Mouse (Mus musculus) neural tube, embryonic 14.5 days (tissue): Measurements from ENCODE around the gene Pfn5. TPM values are rescaled to one million over a fixed set of nuclear protein-coding genes. Genes with fewer than 3 reads are reported as not detected.
"Not testable (repeated sequence)": the region's sequence is repeated elsewhere in the genome, so short reads cannot be mapped to it uniquely, and the experiment has no call there.

Experiments
- ATAC-seq: fragments of 200-750 bp; cut with Nextera tagmentation; 2 replicates; pipeline ENCODE4 v1.8.0; 2017; ENCODE audit warnings: low read depth, mild to moderate bottlenecking, moderate TSS enrichment, moderate library complexity
- H3K27ac ChIP-seq: fragments of 300-500 bp; sonication (generic); 2 replicates; pipeline ENCODE4 v1.5.1; 2014; ENCODE audit warnings: low read depth, mild to moderate bottlenecking, control low read depth, low read length, moderate library complexity, mixed read lengths
- H3K27me3 ChIP-seq: fragments of 300-500 bp; sonication (generic); 2 replicates; pipeline ENCODE4 v1.6.1; 2014; ENCODE audit warnings: low read length; ENCODE audit not compliant: control insufficient read depth, insufficient read depth
- H3K36me3 ChIP-seq: fragments of 300-500 bp; sonication (generic); 2 replicates; pipeline ENCODE4 v1.6.1; 2014; ENCODE audit warnings: low read length, mixed read lengths; ENCODE audit not compliant: control insufficient read depth, insufficient read depth
- H3K4me1 ChIP-seq: fragments of 300-500 bp; sonication (generic); 2 replicates; pipeline ENCODE4 v1.6.1; 2014; ENCODE audit warnings: low read length; ENCODE audit not compliant: control insufficient read depth, insufficient read depth
- H3K4me2 ChIP-seq: fragments of 300-500 bp; sonication (generic); 2 replicates; pipeline ENCODE4 v1.6.1; 2014; ENCODE audit warnings: mild to moderate bottlenecking, low read depth, low read length, control low read depth
- H3K4me3 ChIP-seq: fragments of 300-500 bp; sonication (generic); 2 replicates; pipeline ENCODE4 v1.5.1; 2014; ENCODE audit warnings: low read depth, low read length, control low read depth, mixed read lengths
- H3K9ac ChIP-seq: fragments of 300-500 bp; sonication (generic); replicated peaks from 2 replicates; pipeline ENCODE4 v1.6.1; 2014; ENCODE audit warnings: low read depth, mild to moderate bottlenecking, control low read depth, low read length, mixed read lengths
- H3K9me3 ChIP-seq: fragments of 300-500 bp; sonication (generic); 2 replicates; pipeline ENCODE4 v1.6.1; 2016; ENCODE audit warnings: low read length; ENCODE audit not compliant: control insufficient read depth
- WGBS: fragments of 180-500 bp; shearing (Covaris S2); extraction: QIAGEN DNeasy Blood & Tissue Kit; methylation state at CpG from one replicate; pipeline ENCODE4 v1.1.7; 2014; 5-methylcytosine and 5-hydroxymethylcytosine counted together
- polyA plus RNA-seq: library from polyadenylated mRNA; unstranded; fragments of >200 nt; fragmentation: Nextera tagmentation; extraction: Ambion mirVana; gene quantifications from 2 replicates; pipeline ENCODE4 v1.2.1, GENCODE M21; 2014

Gene Pfn5
- 1.2 TPM in 1 of 2 replicates, not detected in the other for polyA plus RNA-seq

GRCm38 (mm10) chrX:95557887-95558286 lies at the start of gene Pfn5, which contains the start of gene Asb12:
Gene Pfn5 (plus strand): TSS chrX:95558104.
Gene Asb12 (minus strand): TSS chrX:95557987.
- Histone ChIP-seq H3K4me1 (no peaks in the 10 kb centered on the region), H3K4me3 (no peak within 1 kb of the TSS), H3K27ac (no peak within 1 kb of the TSS), H3K36me3 (no peaks in the 10 kb centered on the region), H3K9me3 (no peaks in the 10 kb centered on the region), H3K4me2 (no peak within 1 kb of the TSS), H3K9ac (no peak within 1 kb of the TSS), H3K27me3 (no peaks in the 10 kb centered on the region)
- ATAC-seq = no peak
- 90% methylated on average over 2 of the region's 2 CpGs for WGBS

- no peak for ATAC-seq
- no peak overlapping the region for H3K4me3 ChIP-seq
- no peaks in the 10 kb centered on the region for H3K4me1 ChIP-seq
- no peaks in the 10 kb centered on the region for H3K27me3 ChIP-seq
- no peak overlapping the region for H3K4me2 ChIP-seq
- H3K27ac ChIP-seq = no peak overlapping the region
- H3K9ac ChIP-seq = no peak overlapping the region
- no peaks in the 10 kb centered on the region for H3K9me3 ChIP-seq
- H3K36me3 ChIP-seq = no peaks in the 10 kb centered on the region
These were observed 34.0 kb upstream of the Pfn5 start for GRCm38 (mm10) chrX:95523883-95524282.

GRCm38 (mm10) chrX:95525166-95525565 lies 32.7 kb upstream of the Pfn5 start:
- ATAC-seq = no peak
- WGBS = 84% methylated on average over 2 of the region's 2 CpGs
- Histone ChIP-seq H3K27me3 (no peaks in the 10 kb centered on the region), H3K9me3 (no peaks in the 10 kb centered on the region), H3K4me2 (no peak overlapping the region), H3K27ac (no peak overlapping the region), H3K9ac (no peak overlapping the region), H3K4me3 (no peak overlapping the region), H3K36me3 (no peaks in the 10 kb centered on the region), H3K4me1 (no peaks in the 10 kb centered on the region)

GRCm38 (mm10) chrX:95535493-95535892 lies 22.4 kb upstream of the Pfn5 start:
- H3K9ac ChIP-seq, H3K9me3 ChIP-seq, H3K4me3 ChIP-seq, H3K27me3 ChIP-seq, ATAC-seq, H3K27ac ChIP-seq, H3K36me3 ChIP-seq, H3K4me1 ChIP-seq, H3K4me2 ChIP-seq: not testable (repeated sequence)
- WGBS = 93% methylated on average over 2 of the region's 2 CpGs

GRCm38 (mm10) chrX:95554321-95554720 lies 3.6 kb upstream of the Pfn5 start:
- Histone ChIP-seq H3K36me3 (no peaks in the 10 kb centered on the region), H3K27me3 (no peaks in the 10 kb centered on the region), H3K9ac (no peak overlapping the region), H3K4me3 (no peak overlapping the region), H3K27ac (no peak overlapping the region), H3K4me1 (no peaks in the 10 kb centered on the region), H3K9me3 (no peaks in the 10 kb centered on the region), H3K4me2 (no peak overlapping the region)
- no peak for ATAC-seq
- 79% methylated on average over 4 of the region's 4 CpGs for WGBS

- Histone ChIP-seq H3K4me2 (no peak overlapping the region), H3K27me3 (no peaks in the 10 kb centered on the region), H3K36me3 (no peaks in the 10 kb centered on the region), H3K9ac (no peak overlapping the region), H3K27ac (no peak overlapping the region), H3K4me3 (no peak overlapping the region), H3K9me3 (no peaks in the 10 kb centered on the region), H3K4me1 (no peaks in the 10 kb centered on the region)
- no peak for ATAC-seq
- WGBS = 91% methylated on average over 5 of the region's 5 CpGs
These were observed 42.7 kb downstream of the Pfn5 start for GRCm38 (mm10) chrX:95600609-95601008.

Other genes with a start within 250 kb of the Pfn5 start
- gene Amer1, start 113.2 kb upstream of the Pfn5 start, polyA plus RNA-seq = 12.9 and 13.8 TPM in 2 replicates
- gene Asb12, start 117 bp upstream of the Pfn5 start, polyA plus RNA-seq = 0.27 and 0.80 TPM in 2 replicates
- 81.5 and 85.8 TPM in 2 replicates for gene Zc4h2, start 100.4 kb downstream of the Pfn5 start, polyA plus RNA-seq
- gene Zc3h12b, start 153.6 kb downstream of the Pfn5 start, polyA plus RNA-seq = 3.7 and 4.7 TPM in 2 replicates